Mouse (Mus musculus): ENCODE results near the gene Acnat1. TPM values are rescaled to one million over a fixed set of nuclear protein-coding genes. Genes with fewer than 3 reads are reported as not detected.

Acnat1 gene
- polyA plus RNA-seq, 1 experiment, result 0.23 TPM

Other genes with a start within 250 kb of the Acnat1 start
- gene Acnat2, start 65.8 kb downstream of the Acnat1 start, polyA plus RNA-seq (2012; rRNA removed), result not detected in 2 replicates
- gene Baat, start 32.6 kb upstream of the Acnat1 start, polyA plus RNA-seq (2012; rRNA removed), result 0.08 and 0.12 TPM in 2 replicates
- 17.6 and 24.3 TPM in 2 replicates for gene Mrpl50, start 47.2 kb upstream of the Acnat1 start, polyA plus RNA-seq (2012; rRNA removed)
- gene Zfp189, start 47.3 kb upstream of the Acnat1 start, polyA plus RNA-seq (2012; rRNA removed), result 5.8 and 7.2 TPM in 2 replicates
- 0.81 and 1.1 TPM in 2 replicates for gene Aldob, start 75.6 kb upstream of the Acnat1 start, polyA plus RNA-seq (2012; rRNA removed)
- gene Tmem246, start 124.0 kb upstream of the Acnat1 start, polyA plus RNA-seq (2012; rRNA removed), result 51.0 and 61.6 TPM in 2 replicates
- gene Rnf20, start 158.1 kb upstream of the Acnat1 start, polyA plus RNA-seq (2012; rRNA removed), result 53.8 and 64.7 TPM in 2 replicates
- gene Ppp3r2, start 208.1 kb upstream of the Acnat1 start, polyA plus RNA-seq (2012; rRNA removed), result 0.09 and 0.38 TPM in 2 replicates